Mouse (Mus musculus): ENCODE results near the gene Cnst.
A peak's percentile ranks its signal among the peaks of the same experiment; 100 is the strongest.

Cnst gene

DNA sequence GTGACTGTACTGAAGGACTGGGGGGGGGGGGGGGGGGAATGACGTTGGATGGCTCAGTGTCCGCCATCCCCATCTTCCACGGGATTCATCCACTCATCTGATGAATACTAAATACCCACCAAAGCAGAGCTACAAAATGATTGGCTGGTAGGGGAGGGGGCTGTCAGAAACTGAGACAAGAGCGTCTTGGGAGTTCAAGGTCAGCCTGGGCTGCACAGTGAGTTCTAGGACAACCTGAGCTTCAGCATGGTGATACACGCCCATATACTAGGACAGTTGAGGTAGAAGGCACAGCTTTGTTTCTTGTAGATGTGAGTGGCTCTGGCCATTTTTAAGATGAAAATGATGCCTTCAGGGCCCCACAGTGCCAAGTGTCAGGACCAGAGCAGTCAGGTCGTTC lies 52.2 kb downstream of the Cnst start:
- DNase-seq: no peak

DNA sequence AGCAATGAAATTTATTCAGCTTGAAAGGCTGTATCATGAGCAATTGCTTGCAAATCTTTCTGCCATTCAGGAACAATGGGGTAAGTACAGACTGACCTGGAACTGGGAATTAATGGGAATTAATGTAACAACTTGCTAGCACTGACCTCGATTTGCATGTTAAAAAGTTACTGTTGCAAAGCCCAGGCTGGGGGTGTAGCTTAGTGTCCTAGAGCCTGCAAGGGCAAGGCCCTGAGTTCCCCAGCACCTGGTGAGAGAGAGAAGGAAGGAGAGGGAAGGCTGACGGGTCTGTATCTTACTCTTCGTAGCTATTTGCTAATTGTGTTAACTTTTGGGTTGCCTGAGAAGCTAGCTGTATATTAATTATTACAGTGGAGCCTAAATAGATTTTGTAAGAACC lies 58.4 kb downstream of the Cnst start:
- no peak for DNase-seq

DNA sequence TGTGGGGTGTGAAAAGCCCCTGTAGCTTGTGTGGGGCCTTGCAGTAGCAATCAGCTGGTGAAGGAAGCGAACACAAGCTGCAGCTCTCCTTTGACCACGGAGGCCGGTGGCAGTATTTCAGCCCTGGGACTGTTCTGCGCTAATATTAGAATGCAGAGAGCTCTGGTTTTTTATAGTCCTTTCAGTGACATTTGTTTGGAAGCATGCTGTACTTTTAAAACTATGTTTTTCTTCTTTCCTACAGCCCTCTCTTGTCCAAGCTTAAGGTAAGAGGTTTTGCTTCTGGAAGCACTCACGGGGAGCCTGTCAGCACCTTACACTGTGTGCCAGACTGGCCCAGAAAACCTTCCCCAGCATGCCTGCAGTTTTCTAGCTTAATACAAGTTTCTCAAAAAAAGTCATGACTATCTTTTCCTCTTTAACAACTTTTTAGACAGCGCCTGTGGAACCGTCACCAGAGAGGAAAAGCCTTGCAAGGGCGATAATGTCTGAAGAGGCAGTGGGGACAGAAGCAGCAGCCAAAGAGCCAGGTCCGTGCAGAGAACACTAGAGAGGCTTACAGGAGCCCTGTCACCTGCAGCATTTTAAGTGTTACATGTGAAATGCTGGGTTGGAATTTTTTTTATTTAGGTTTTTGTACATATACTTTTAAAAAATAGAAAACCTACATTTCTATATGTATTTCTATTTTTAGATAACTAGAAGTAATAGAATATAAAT lies 60.0 kb downstream of the Cnst start:
- no peak for DNase-seq

DNA sequence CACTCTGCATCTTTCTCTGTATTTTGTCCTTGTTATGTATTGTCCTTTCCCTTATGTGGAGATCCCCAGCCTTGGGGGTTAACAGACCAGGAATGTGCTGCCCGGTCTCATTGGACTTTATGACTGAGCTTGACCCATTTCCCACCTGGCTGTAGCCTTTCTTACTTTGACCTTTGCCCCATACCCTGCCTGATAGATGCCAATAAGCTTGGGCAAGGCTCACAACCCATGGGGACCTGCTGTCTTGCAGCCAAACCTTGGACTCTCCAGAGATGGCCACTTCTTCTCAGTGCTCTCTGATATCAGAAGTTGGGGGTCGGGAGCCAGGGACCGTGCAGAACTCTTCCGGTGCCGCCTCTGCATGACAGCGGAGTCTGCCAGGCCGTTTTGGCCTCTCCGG lies 62.4 kb downstream of the Cnst start:
- DNase-seq: no peak

DNA sequence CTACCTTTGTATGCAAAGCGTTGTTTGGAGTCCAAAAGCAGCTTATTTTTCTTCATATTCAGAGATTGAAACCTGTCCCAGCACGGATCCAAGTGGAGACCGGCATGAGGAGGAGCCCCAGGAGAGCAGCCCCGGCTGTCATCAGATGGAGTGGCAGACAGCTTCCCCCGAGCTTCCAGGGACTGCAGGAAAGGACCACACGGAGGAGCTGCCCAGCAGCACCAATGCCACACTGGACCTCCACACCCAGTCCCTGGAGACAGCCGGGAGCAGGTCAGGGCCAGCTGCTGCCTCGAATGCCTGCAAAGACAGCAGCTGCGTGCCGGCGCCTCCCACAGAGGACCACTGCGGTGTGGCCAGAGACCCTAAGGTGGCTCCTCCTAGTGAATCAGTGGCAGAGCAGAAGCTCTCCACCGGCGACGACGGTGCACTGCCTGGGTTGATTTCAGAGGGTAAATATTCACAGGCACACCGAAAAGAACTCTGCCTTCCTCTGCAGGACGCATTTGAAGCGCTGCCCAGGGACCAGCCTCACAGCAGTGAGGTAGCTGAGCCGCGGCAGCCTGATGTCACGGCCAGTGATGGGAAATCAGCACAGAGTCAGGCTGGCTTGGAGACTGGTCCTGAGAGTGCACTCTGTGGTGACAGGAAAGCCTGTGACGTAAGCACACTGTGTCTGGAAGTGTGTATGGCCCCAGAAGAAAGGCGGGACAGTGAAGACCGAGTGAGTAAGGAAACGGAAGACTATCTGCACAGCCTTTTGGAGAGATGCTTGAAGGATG lies 63.7 kb downstream of the Cnst start:
- DNase-seq: peak; percentile 17

DNA sequence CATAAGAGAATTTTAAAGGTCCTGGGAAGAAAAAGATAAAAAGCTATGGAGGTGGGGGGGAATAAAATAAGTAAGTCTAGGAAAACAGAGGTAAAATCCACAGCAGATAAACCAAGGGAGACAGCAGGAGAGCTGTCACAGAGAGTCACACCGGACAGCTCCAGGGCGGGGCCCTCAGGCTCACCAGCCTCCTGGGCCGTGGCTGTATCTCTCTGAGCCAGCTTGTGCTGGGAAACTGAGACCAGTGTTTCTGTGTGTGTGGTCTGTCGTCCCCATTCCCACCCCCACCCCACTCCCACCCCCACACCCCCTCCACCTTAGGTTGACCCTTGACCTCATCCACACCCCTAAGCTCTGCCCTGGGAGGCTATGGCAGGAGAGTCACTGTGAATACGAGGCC lies 65.0 kb downstream of the Cnst start:
- no peak for DNase-seq

DNA sequence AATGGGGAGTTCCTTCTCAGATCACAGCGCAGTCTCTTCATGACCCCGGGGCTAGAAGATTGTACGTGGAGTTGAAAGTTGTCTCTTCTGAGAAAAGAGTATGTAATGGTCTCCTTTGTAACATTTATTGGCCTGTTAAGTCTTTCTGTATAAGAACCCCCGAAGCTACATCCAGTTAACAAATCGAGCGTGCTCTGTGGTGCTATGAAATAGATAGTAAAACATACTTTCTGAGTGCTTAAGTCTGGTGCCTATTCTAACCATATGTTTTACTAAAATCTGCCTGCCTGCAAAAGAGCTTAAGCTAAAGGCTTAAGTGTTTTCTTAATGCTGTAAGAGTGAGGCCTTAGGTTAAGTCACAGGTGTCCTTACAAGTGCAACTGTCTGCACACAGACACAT lies 66.2 kb downstream of the Cnst start:
- no peak for DNase-seq

DNA sequence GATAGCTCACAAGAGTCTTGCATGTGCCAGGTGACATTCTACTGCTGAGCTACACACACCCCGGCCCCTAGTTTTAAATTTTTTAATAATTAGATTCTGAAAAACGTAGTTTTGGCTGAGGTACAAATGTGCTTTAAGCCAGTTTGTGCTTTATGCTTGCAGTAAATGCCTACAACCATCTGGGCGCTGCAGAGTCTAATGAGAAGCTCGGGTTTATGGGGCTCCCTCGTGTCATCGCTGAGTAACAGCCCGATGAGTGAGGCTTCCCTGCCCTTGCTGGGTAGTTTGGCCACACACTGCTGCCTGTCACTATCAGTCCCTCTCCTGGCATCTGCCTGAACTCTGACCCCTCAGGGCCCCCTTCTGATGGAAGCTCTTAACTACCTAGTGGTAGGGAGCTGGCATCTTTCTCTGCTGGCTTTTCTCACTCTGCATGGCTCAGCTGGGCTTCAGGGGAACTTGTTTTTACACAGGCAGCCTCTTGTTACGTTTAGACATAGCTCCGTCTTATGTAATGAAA lies 66.9 kb downstream of the Cnst start:
- no peak for DNase-seq

DNA sequence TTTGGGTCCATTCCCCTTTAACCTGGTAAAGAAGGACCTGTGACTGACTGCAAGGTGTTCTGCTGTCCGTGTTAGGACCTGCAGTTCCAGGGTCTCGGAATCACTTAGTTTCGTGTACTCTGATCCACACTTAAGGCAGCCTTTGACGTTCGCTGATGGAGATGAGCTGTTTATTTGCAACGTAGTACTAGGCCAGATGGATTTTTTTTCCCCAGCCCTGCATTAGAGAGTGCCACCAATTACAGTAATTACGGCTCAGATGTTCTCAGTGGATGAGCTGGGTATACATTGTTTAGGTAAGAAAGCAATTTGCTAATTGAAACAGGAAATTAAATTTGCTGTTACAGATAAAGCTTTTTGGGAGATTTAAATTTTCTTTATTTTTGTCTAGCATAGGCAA lies 71.3 kb downstream of the Cnst start:
- DNase-seq: no peak

DNA sequence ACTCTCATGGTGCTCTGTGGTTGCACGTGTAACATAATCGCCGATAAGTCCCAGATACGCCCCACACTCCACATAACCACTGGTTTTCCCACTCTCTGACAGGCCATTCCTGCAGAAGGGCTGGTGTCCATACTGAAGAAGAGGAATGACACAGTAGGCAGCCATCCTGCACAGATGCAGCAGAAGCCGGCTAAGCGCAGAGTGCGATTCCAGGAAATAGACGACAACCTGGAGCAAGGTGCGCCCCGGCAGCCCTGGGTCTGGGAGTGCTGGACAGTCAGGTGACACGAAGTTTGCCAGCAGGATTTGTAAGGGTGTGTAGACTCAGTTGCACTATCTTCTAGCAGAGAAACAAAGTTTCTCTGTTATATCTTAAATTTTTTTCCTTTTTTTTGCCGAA lies 76.5 kb downstream of the Cnst start:
- DNase-seq: no peak

DNA sequence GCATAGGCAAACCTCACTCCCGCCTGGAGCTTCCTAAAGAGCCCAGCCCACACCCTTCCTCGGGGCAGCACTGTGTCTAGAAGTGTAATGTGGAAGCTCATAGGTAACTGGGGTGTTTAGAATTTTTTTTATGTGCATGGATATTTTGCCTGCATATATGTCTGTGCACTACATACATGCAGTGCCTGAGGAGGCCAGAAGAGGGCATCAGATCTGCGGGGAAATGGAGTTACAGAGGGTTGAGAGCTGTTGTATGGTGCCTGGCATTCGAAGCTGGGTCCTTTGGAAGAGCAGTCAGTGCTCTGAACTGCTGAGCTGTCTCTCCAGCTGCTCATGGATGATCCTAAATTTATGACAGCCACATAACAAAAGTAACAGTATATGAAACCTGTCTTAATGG lies 77.5 kb downstream of the Cnst start:
- peak; percentile 51 for DNase-seq

DNA sequence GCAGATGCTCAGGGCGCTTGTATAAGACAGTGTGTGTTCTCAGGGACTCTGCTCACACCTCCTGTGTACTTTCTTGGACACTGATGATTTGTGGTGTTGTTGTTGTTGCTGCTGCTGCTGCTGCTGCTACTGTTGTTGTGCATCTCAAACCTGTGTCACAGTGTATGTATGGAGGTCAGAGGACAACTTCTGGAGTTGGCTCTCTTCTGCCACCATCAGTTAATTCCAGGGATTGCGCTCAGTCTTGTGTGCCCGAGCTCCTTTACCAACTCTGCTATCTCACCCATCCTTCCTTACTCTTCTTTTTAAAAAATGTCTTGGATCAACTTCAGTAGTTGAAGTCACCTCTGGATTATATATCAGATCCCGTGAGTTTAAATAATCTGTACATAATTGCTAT lies 78.2 kb downstream of the Cnst start:
- DNase-seq: peak; percentile 66

DNA sequence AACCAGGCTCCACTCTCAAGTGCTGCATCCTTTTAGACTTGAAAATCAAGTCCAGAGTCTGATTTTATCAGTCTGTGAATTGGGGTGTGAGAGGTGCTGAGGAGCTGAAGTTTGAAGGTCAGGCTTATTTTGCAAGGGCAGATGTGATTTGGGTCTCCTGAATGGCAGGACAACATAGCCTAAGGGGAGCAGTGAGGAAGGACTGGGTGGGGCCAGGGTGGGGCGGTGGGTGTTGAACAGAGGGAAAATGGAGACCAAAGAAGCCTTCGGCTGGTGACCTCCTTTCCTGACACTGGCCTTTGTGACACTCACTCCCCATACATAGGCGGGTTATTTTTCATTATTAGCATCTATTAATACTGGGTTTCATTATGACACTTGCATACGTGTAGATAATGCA lies 81.7 kb downstream of the Cnst start:
- no peak for DNase-seq

DNA sequence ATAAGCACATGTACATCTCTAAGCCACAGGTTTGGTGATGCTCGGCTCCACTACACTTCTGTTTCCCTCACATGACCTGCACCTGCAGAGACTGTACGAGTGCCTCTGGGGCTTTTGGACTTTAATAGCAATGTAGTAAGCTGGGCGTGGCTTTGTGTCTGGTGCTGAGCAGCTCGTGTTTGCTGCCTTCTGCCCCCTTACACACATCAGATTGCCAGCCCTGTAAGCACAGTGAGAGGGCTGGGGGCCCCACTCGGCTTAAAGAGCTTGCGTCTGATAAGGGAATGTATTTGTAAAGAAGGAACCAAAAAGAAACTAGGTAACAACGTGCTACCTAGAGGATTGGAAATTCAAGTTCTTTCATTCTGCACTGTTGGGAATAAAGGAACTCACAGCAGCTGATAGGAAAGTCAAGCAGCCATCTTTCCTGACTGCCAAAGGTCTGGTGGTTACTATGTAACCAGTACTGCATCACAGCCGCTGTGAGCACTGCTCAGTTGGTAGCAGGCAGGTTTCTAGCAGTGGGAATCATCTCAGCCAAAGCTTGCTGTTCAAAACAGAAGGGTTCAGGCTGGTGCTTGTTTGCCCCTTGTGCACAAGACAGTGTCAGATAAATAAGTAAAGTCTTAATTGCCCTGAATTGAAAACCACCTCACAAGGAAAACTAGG lies 82.4 kb downstream of the Cnst start:
- no peak for DNase-seq

DNA sequence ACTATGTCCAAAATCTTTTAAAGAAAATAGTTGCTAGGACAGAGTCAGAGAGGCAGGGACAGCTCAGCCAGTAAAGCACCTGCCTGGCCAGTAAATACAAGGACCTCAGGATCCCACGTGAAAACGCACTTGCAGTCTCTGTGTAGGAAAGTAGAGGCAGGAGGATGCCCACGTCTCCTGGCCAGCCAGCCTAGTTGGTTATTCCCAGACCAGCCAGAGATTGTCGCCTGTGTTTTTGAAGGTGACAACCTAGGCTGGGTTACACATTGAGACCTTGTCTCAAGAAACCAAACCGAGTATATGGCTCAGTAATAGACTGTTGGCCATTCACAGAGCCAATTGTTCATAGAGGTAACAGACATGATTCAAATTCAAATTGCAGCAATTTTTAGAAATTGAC lies 83.1 kb downstream of the Cnst start:
- DNase-seq: no peak

DNA sequence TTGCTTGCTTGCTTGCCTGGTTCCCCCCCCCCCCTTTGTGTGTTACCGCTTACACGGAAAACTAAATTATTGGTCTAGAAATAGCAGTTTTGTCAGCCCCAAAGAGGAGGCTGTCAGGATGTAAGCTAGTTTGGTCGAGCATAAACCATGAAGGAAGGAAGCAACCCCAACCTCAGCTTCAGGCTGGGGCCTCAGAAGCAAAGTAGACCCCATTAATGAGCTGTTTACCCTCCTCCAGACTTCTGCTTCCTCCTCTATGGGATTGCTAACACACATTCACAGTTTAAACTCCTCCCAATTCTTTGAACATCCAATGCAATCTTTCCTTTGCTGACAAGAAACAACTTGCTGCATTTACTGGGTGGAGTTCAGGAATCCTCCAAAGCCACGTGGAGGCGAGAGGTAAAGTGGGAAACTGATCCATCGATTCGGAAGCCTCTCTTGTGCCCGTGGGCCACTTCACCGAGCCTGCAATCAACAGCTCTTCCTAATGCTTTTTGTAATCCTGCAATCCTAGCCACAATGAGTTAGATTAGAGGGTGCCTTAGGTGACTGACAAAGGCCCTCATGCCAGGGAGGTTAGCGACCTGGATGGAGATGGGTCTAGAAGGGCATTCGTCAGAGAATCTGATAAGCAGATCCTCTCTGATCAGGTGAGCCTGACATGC lies 86.7 kb downstream of the Cnst start:
- no peak for DNase-seq

DNA sequence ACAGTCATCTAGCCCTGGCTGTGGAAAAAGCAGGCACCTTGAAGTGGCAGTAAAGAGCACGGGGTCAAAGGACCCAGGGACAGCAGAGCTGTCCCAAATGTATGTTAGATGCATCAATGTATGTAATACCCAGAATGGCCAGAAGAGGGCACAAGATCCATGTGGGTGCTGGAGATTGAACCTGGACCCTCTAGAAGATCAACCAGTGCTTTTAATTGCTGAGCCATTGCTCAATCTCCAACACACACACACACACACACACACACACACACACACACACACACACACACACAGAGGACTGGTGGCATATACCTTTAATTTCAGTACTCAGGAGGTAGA lies 87.2 kb downstream of the Cnst start:
- peak; percentile 61 for DNase-seq

DNA sequence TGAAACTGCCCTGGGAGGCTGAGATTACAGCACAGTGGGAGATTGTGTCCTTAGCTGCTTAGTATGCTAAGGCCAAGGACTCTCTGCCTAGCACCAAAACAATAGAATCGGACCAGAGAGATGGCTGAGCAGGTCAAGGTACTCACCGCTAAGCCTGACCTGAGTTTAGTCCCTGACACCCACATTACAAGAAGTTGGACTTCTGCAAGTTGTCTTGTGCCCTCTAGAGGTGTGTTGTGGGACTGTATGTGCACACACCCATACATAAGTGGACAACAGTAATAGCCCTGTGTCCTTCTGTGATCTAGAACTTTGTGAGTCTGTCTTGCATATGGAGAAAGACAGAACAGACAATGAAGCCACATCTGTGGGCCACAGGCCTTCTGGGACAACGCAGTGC lies 88.0 kb downstream of the Cnst start:
- no peak for DNase-seq

DNA sequence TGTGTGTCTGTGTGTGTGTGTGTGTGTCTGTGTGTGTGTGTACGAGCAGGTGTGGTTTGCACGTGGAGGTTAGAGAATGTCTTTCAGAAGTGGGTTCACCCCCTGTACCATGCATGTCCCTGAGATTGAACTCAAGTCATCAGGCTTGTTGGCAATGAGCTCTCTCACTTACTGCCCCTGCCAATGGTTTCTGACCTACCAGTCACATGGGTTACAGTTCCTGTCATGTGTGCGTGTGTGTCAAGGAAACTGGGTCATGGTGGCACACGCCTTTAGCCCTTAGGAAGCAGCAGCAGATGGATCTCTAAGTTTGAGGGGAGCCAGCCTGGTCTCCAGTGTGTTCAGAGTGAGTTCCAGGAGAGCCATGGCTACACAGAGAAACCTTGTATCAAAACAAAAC lies 96.6 kb downstream of the Cnst start:
- DNase-seq: peak; percentile 51

DNA sequence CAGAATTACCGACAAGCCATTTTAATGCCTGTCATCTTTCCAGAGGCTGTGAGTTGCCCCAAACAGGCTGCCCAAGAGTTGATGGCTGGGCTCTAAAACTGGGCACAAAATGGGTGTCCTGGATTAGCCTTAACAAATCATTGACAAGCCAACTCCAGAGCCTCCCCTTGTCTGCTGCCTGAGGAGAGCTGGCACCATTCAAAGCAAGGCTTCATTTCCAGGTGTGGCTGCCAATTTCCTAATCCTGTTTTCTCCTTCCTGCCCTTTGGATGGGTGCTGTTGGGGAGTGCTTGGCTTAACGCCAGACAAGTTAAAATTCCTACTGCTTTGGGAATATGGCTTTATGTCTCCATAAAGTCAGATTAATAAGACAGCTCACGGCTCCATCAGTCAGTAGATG lies 98.0 kb downstream of the Cnst start:
- no peak for DNase-seq

DNA sequence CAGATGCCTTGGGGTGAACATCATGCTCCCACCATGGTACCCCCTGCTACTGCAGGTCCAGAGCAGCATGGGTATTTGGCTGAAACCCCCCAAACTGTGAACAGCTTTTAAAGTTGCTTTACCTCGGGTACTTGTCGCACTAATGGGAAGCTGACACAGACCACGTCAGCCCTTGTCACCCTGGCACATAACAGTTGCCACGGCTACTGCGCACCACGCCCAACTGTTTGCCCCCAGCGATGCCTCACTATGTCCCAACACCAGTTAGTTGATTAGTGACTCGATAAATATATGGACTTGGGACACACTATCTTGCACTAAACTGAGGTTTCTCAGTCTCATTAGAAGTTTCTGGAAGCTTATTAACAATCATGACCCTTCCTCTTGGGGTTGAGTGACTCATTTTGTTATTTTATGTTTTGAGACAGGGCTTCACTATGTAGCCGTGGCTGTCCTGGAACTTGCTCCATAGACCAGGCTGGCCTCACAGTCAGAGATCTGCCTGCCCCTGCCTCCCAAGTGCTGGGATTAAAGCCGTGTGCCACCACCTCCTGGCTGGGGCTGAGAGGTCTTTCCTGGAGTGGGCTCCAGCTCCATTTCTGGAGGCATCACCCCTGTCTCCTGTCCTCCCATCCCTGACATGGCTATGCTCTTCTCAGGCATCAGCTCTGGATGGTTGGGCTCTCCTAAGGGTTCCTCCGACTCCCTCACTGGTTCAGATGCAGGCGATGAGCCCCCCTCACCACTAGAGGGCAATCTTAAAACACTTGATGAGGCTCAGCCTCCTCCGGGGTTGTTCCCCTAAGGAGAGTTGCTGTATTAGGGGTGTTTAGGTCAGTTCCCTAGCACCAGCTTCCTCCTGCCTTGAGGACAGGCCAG lies 99.2 kb downstream of the Cnst start:
- peak; percentile 90 for DNase-seq

DNA sequence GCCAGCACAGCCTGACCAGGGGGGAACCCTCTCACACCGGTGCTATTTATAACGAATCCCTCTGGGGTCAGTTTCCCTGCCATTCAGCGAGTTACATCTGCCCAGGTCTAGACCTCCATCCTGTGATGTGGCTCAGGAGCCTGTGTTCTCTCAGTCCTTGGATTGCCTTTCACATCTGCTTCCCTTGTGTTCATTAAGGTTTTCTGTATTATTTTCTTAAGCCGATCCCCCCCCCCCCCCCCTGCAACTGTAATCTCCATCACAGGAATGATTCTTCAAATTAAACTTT lies 99.8 kb downstream of the Cnst start:
- no peak for DNase-seq

DNA sequence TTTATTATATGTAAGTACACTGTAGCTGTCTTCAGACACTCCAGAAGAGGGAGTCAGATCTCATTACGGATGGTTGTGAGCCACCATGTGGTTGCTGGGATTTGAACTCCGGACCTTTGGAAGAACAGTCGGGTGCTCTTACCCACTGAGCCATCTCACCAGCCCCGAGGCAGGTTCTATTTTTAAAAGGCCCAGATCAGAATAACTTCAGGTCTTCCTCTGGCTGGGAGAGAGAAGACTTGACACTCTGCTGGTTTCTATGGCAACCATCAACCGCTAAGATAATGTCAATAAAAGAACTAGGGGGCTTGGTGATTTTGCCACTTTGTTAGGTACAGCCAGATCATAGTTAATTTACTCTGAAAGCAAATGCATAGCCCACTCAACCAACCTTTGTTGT lies 102.5 kb downstream of the Cnst start:
- peak; percentile 23 for DNase-seq

Measured in retina, postnatal 1 day (tissue).